Mouse (Mus musculus): ENCODE data around the gene Gbx1.
"Not testable (repeated sequence)": the region's sequence is repeated elsewhere in the genome, so short reads cannot be mapped to it uniquely, and the experiment has no call there.

Gene Gbx1

GRCm38 (mm10) chr5:24526889-24527230, at the start of gene Gbx1:
Gene Gbx1 (minus strand): TSS chr5:24527202.
- DNase-seq = peak; percentile 29

- peak; percentile 35 for DNase-seq
These were observed 49.8 kb upstream of the Gbx1 start for GRCm38 (mm10) chr5:24576801-24577182.

- DNase-seq = no peak
These were observed 48.9 kb upstream of the Gbx1 start for GRCm38 (mm10) chr5:24575948-24576347.

- no peak for DNase-seq
These were observed 29.7 kb upstream of the Gbx1 start, which contains the start of gene 4931409K22Rik for GRCm38 (mm10) chr5:24556709-24557108. Gene 4931409K22Rik (minus strand): TSS chr5:24556809.

- not testable (repeated sequence) for DNase-seq
These were observed 28.3 kb upstream of the Gbx1 start for GRCm38 (mm10) chr5:24555335-24555734.

- DNase-seq = no peak
These were observed 26.7 kb upstream of the Gbx1 start for GRCm38 (mm10) chr5:24553621-24554244.

GRCm38 (mm10) chr5:24551317-24551688, 24.3 kb upstream of the Gbx1 start:
- DNase-seq = no peak

GRCm38 (mm10) chr5:24550598-24551316, 23.8 kb upstream of the Gbx1 start:
- peak; percentile 37 for DNase-seq

GRCm38 (mm10) chr5:24542643-24543042, 15.6 kb upstream of the Gbx1 start:
- no peak for DNase-seq

GRCm38 (mm10) chr5:24541144-24541569, 14.2 kb upstream of the Gbx1 start:
- no peak for DNase-seq

GRCm38 (mm10) chr5:24540387-24541143, 13.6 kb upstream of the Gbx1 start, which contains the start of gene Asb10:
Gene Asb10 (minus strand): TSS chr5:24540978.
- DNase-seq = peak; percentile 72

GRCm38 (mm10) chr5:24539571-24540296, 12.7 kb upstream of the Gbx1 start:
- DNase-seq = no peak

GRCm38 (mm10) chr5:24537618-24538017, 10.6 kb upstream of the Gbx1 start:
- no peak for DNase-seq

- no peak for DNase-seq
These were observed 9.5 kb upstream of the Gbx1 start for GRCm38 (mm10) chr5:24536511-24536910.

- no peak for DNase-seq
These were observed 8.7 kb upstream of the Gbx1 start for GRCm38 (mm10) chr5:24535731-24536130.

GRCm38 (mm10) chr5:24534292-24534691, 7.3 kb upstream of the Gbx1 start:
- DNase-seq = no peak

GRCm38 (mm10) chr5:24533391-24533790, 6.4 kb upstream of the Gbx1 start:
- DNase-seq = no peak

- DNase-seq = peak; percentile 94
These were observed 3.2 kb upstream of the Gbx1 start for GRCm38 (mm10) chr5:24530042-24530689.

GRCm38 (mm10) chr5:24527780-24528179, 778 bp upstream of the Gbx1 start:
- DNase-seq = no peak

- no peak for DNase-seq
These were observed 663 bp downstream of the Gbx1 start for GRCm38 (mm10) chr5:24526190-24526888.

- DNase-seq = no peak
These were observed 1.4 kb downstream of the Gbx1 start for GRCm38 (mm10) chr5:24525360-24526189.
